Mouse (Mus musculus) testis, adult 2 months (tissue): Measurements from ENCODE around the gene Dusp7.

Source experiments
- CTCF ChIP-seq: fragments of 200-500 bp; IDR thresholded peaks from 2 replicates; pipeline ENCODE4 v1.5.1; 2012; ENCODE audit warnings: low read depth, mild to moderate bottlenecking, inconsistent platforms, low read length, moderate library complexity; ENCODE audit not compliant: control insufficient read depth, insufficient read depth, insufficient replicate concordance
- POLR2A ChIP-seq: fragments of 200-500 bp; IDR thresholded peaks from 2 replicates; pipeline ENCODE4 v1.6.1; 2012; ENCODE audit warnings: low read depth, mild to moderate bottlenecking, inconsistent platforms, low read length, moderate library complexity; ENCODE audit not compliant: control insufficient read depth

DNA sequence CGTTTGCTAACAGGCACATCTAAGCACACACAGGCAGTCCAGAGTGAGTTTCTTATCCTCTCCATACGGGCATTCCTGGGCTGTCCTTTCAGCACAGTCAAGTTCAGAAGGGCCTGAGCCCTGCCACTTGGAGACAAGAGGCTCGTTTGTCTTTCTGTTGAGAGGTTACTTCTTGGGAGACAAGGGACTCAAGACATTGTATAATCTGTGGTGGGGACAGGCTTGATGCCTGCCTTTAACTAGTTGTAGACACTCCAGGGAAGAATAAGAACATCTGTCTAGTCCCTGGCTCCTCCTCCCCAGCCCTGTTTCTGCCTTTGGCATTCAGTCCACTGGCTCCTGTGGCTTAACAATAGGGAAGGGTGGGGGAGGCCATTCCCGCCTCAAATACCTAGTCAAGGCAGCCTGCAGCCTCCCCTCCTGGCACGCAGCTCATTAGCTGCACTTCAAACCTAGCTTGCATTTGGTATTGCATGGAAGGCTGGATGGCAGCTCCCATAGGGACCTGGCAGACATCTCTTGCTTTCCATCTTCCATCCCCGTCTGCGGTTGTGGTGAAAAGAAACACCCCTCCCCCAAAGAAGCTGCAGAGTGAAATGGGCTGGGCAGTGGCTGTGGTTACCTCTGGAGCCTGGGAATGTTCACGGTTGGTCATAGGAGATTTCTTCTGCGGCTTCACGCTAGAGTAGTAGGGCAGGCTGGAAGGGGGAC is 29.8 kb upstream of the Dusp7 start:
- TF ChIP-seq CTCF (no peak), POLR2A (no peak)
